Mouse (Mus musculus) CH12.LX (cell line): Measurements from ENCODE around the gene Kcnj3. TPM values are rescaled to one million over a fixed set of nuclear protein-coding genes. Genes with fewer than 3 reads are reported as not detected.

Source experiments
- DNase-seq: peaks from one replicate; pipeline ENCODE4 v3.0.0-alpha.2; 2013; ENCODE audit errors: extremely low read depth
- H3K27ac ChIP-seq: 2 replicates; pipeline ENCODE4 v1.5.1; 2012; ENCODE audit warnings: low read depth, mild to moderate bottlenecking, control low read depth, moderate library complexity; ENCODE audit not compliant: insufficient read depth
- H3K27me3 ChIP-seq: replicated peaks from 2 replicates; pipeline ENCODE3; 2012; ENCODE audit warnings: inconsistent platforms
- H3K36me3 ChIP-seq, 2 experiments: replicated peaks in 1 of 2; 2 replicates each; pipeline versions ENCODE3 to v1.6.1; 2012; ENCODE audit warnings: inconsistent platforms in 1 of 2, low read length in 1 of 2, mild to moderate bottlenecking in 1 of 2, mixed read lengths in 1 of 2, moderate library complexity in 1 of 2; ENCODE audit not compliant: control insufficient read depth in 1 of 2, insufficient read depth in 1 of 2
- H3K4me1 ChIP-seq, 2 experiments: 2 replicates each; pipeline ENCODE4 v1.6.1; 2012; ENCODE audit warnings: inconsistent platforms in 1 of 2, moderate library complexity in 1 of 2; ENCODE audit not compliant: insufficient read depth in 2 of 2, control insufficient read depth in 1 of 2
- H3K4me2 ChIP-seq: 2 replicates; pipeline ENCODE4 v1.6.1; 2012; ENCODE audit warnings: low read depth, mild to moderate bottlenecking, control low read depth; ENCODE audit not compliant: poor library complexity, insufficient read depth, severe bottlenecking
- H3K4me3 ChIP-seq, 3 experiments: fragments of 150-350 bp in 1 of 3; sonication (generic) in 1 of 3; replicated peaks in 1 of 3; 2 replicates each; pipeline versions ENCODE3 to v1.5.1; 2011 to 2012; ENCODE audit warnings: low read depth in 2 of 3, low read length in 2 of 3, mild to moderate bottlenecking in 2 of 3, moderate library complexity in 2 of 3, control low read depth in 1 of 3, improper control_type of control experiment in 1 of 3, inconsistent platforms in 1 of 3, mixed read lengths in 1 of 3; ENCODE audit not compliant: poor library complexity in 1 of 3
- H3K79me2 ChIP-seq: replicated peaks from 2 replicates; pipeline ENCODE4 v1.6.1; 2012; ENCODE audit warnings: mild to moderate bottlenecking, moderate library complexity; ENCODE audit not compliant: control insufficient read depth, poor library complexity, insufficient read depth, severe bottlenecking; ENCODE audit errors: extremely low read depth
- H3K9ac ChIP-seq: 2 replicates; pipeline ENCODE4 v1.6.1; 2012; ENCODE audit warnings: low read depth, mild to moderate bottlenecking, control low read depth, moderate library complexity; ENCODE audit not compliant: insufficient read depth
- H3K9me3 ChIP-seq: replicated peaks from 2 replicates; pipeline ENCODE3; 2012; ENCODE audit warnings: low read length, inconsistent platforms, mixed read lengths
- BHLHE40 ChIP-seq: IDR thresholded peaks from 2 replicates; pipeline ENCODE4 v1.6.1; 2011; ENCODE audit warnings: mild to moderate bottlenecking, low read depth, low read length, improper control_type of control experiment
- CHD2 ChIP-seq: IDR thresholded peaks from 2 replicates; pipeline ENCODE4 v1.6.1; 2011; ENCODE audit warnings: low read length, improper control_type of control experiment
- CTCF ChIP-seq, 2 experiments: IDR thresholded peaks in 1 of 2; conservative IDR thresholded peaks in 1 of 2; 2 replicates each; pipeline ENCODE4 v1.5.1; 2011 to 2012; ENCODE audit warnings: low read depth in 2 of 2, low read length in 2 of 2, improper control_type of control experiment in 1 of 2, inconsistent platforms in 1 of 2, mild to moderate bottlenecking in 1 of 2, moderate library complexity in 1 of 2
- ELF1 ChIP-seq: IDR thresholded peaks from 2 replicates; pipeline ENCODE4 v1.6.1; 2014; ENCODE audit warnings: low read depth, mild to moderate bottlenecking, inconsistent platforms, low read length, improper control_type of control experiment
- EP300 ChIP-seq: IDR thresholded peaks from 2 replicates; pipeline ENCODE4 v1.6.1; 2011; ENCODE audit warnings: low read length, improper control_type of control experiment
- GABPA ChIP-seq: IDR thresholded peaks from 2 replicates; pipeline ENCODE4 v1.6.1; 2012; ENCODE audit warnings: low read depth, low read length, improper control_type of control experiment, inconsistent platforms; ENCODE audit not compliant: insufficient replicate concordance
- HCFC1 ChIP-seq: IDR thresholded peaks from 2 replicates; pipeline ENCODE4 v1.6.1; 2012; ENCODE audit warnings: low read depth, mild to moderate bottlenecking, inconsistent platforms, low read length, improper control_type of control experiment
- IRF4 ChIP-seq: IDR thresholded peaks from 2 replicates; pipeline ENCODE4 v1.6.1; 2014; ENCODE audit warnings: low read depth, mild to moderate bottlenecking, inconsistent platforms, low read length, improper control_type of control experiment
- JUND ChIP-seq: conservative IDR thresholded peaks from 2 replicates; pipeline ENCODE4 v1.6.1; 2011; ENCODE audit warnings: low read depth, low read length, improper control_type of control experiment
- MAFK ChIP-seq: IDR thresholded peaks from 2 replicates; pipeline ENCODE4 v1.6.1; 2011; ENCODE audit warnings: low read length, improper control_type of control experiment; ENCODE audit not compliant: insufficient replicate concordance
- MAX ChIP-seq: IDR thresholded peaks from 2 replicates; pipeline ENCODE4 v1.6.1; 2011; ENCODE audit warnings: low read length, improper control_type of control experiment
- MXI1 ChIP-seq: IDR thresholded peaks from 2 replicates; pipeline ENCODE4 v1.6.1; 2011; ENCODE audit warnings: mild to moderate bottlenecking, low read depth, low read length, improper control_type of control experiment
- MYC ChIP-seq: IDR thresholded peaks from 2 replicates; pipeline ENCODE4 v1.6.1; 2011; ENCODE audit warnings: low read depth, mild to moderate bottlenecking, improper control_type of control experiment, low read length
- NELFE ChIP-seq: IDR thresholded peaks from 2 replicates; pipeline ENCODE4 v1.6.1; 2011; ENCODE audit warnings: low read depth, low read length, improper control_type of control experiment
- PAX5 ChIP-seq: IDR thresholded peaks from 2 replicates; pipeline ENCODE4 v1.6.1; 2012; ENCODE audit warnings: low read length, inconsistent platforms, mixed read lengths
- POLR2A ChIP-seq: IDR thresholded peaks from 2 replicates; pipeline ENCODE4 v1.6.1; 2011; ENCODE audit warnings: low read depth, mild to moderate bottlenecking, improper control_type of control experiment, low read length
- POLR2AphosphoS2 ChIP-seq: IDR thresholded peaks from 2 replicates; pipeline ENCODE4 v1.6.1; 2011; ENCODE audit warnings: low read depth, low read length, improper control_type of control experiment
- RCOR1 ChIP-seq: conservative IDR thresholded peaks from 2 replicates; pipeline ENCODE4 v1.6.1; 2012; ENCODE audit warnings: low read depth, mild to moderate bottlenecking, inconsistent platforms, low read length, improper control_type of control experiment
- SMC3 ChIP-seq: IDR thresholded peaks from 2 replicates; pipeline ENCODE4 v1.6.1; 2011; ENCODE audit warnings: low read depth, low read length, improper control_type of control experiment
- TBP ChIP-seq: conservative IDR thresholded peaks from 2 replicates; pipeline ENCODE4 v1.6.1; 2011; ENCODE audit warnings: low read depth, low read length, improper control_type of control experiment
- UBTF ChIP-seq: IDR thresholded peaks from 2 replicates; pipeline ENCODE4 v1.6.1; 2012; ENCODE audit warnings: low read depth, mild to moderate bottlenecking, inconsistent platforms, low read length, improper control_type of control experiment, moderate library complexity
- USF1 ChIP-seq: IDR thresholded peaks from 2 replicates; pipeline ENCODE4 v1.6.1; 2014; ENCODE audit warnings: low read depth, mild to moderate bottlenecking, inconsistent platforms, low read length, improper control_type of control experiment
- USF2 ChIP-seq: conservative IDR thresholded peaks from 2 replicates; pipeline ENCODE4 v1.6.1; 2011; ENCODE audit warnings: low read depth, low read length, improper control_type of control experiment
- ZKSCAN1 ChIP-seq: IDR thresholded peaks from 2 replicates; pipeline ENCODE4 v1.6.1; 2012; ENCODE audit warnings: low read depth, inconsistent platforms, low read length, improper control_type of control experiment, borderline replicate concordance
- ZMIZ1 ChIP-seq: IDR thresholded peaks from 2 replicates; pipeline ENCODE4 v1.6.1; 2012; ENCODE audit warnings: low read depth, mild to moderate bottlenecking, inconsistent platforms, low read length, improper control_type of control experiment
- dilution Hi-C: fragments of 300-500 bp; cut with MboI; formaldehyde crosslinking; loops from 2 replicates; pipeline ENCODE4 v1.14.3; 2020; ENCODE audit warnings: low sequenced_read_pairs; ENCODE audit not compliant: extremely low pct_unique_long_range_greater_than_20kb, extremely low pct_ligation_motif_present
- in situ Hi-C: fragments of 300-500 bp; cut with MboI; formaldehyde crosslinking; loops from 3 replicates; pipeline ENCODE4 v1.14.3; 2019; ENCODE audit warnings: low sequenced_read_pairs, low pct_ligation_motif_present, low pct_unique_long_range_greater_than_20kb, mixed read lengths
- polyA plus RNA-seq: library from polyadenylated mRNA; unstranded; fragments of >175 nt; gene quantifications from 2 replicates; pipeline ENCODE4 v1.2.1, GENCODE M21; 2012; ENCODE audit warnings: low read depth; ENCODE audit not compliant: insufficient read length
- total RNA-seq, 2 experiments: library from RNA; depleted of rRNA; stranded (reverse); fragments of 300-350 nt in 1 of 2; fragments of >200 nt in 1 of 2; gene quantifications; 2 replicates each; pipeline ENCODE4 v1.2.3; 2012 to 2014

Gene Kcnj3
- total and polyA plus RNA-seq, 3 experiments, result not detected

- no peak overlapping the region for H3K4me3 ChIP-seq
- no peak overlapping the region for H3K27ac ChIP-seq
- dilution Hi-C loops (no loop called here), in situ Hi-C loops (no loop called here)
- H3K9ac ChIP-seq, result no peak overlapping the region
- no peak for TF ChIP-seq CTCF (conservative IDR thresholded peaks at IDR 0.05 in 1 of 2, IDR thresholded peaks at IDR 0.05 in 1 of 2; ENCODE audit: low read depth in 2 of 2, low read length in 2 of 2)
- TF ChIP-seq CHD2, result no peak
- TF ChIP-seq SMC3, result no peak
- TF ChIP-seq GABPA, result no peak
- TF ChIP-seq RCOR1, result no peak
- no peak for TF ChIP-seq ELF1
- TF ChIP-seq ZMIZ1, result no peak
- H3K36me3 ChIP-seq, result no peaks in the 10 kb centered on the region
- H3K27me3 ChIP-seq, result no peaks in the 10 kb centered on the region
- peaks cover 2% of the 10 kb centered on the region for H3K9me3 ChIP-seq
- DNase-seq, result no peak
- H3K79me2 ChIP-seq, result no peaks in the 10 kb centered on the region
- H3K4me2 ChIP-seq, result no peak overlapping the region
- no peaks in the 10 kb centered on the region for H3K4me1 ChIP-seq
Observed at GRCm38 (mm10) chr2:55447298-55447697, 11.5 kb downstream of the Kcnj3 start.

DNA sequence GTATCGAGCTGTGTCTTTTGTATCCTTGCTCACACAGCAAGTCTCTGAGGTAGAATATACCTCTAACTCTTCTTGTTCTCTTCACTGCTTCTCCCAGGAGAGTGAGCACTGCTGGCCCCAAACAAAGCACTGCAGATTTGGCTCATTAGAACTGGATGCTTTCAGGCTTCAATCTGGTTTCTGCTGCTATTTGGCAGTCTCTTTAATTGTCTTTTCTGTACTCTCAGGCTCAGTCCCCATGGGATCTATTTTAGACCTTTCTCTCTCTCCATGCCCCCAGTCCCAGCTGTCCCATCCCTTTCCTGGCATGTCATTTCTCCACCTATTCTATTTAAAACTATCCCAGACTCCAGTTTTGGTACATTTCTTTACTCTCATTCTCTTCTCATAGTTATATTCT lies 15.0 kb downstream of the Kcnj3 start:
- Histone ChIP-seq H3K27me3 (no peaks in the 10 kb centered on the region), H3K9ac (no peak overlapping the region), H3K4me2 (no peak overlapping the region), H3K79me2 (no peaks in the 10 kb centered on the region)
- dilution Hi-C loops, result no loop called here
- TF ChIP-seq EP300, result no peak
- no peak for TF ChIP-seq BHLHE40
- no peak for TF ChIP-seq MYC
- no peak for TF ChIP-seq POLR2AphosphoS2
- TF ChIP-seq PAX5, result no peak
- no peak for TF ChIP-seq RCOR1
- no peak for TF ChIP-seq MXI1
- TF ChIP-seq USF1, result no peak
- TF ChIP-seq ZKSCAN1, result no peak
- TF ChIP-seq JUND, result no peak
- no peak for TF ChIP-seq SMC3
- no peak for TF ChIP-seq MAFK
- TF ChIP-seq UBTF, result no peak
- TF ChIP-seq NELFE, result no peak
- TF ChIP-seq POLR2A, result no peak
- no peak for TF ChIP-seq HCFC1
- TF ChIP-seq USF2, result no peak
- TF ChIP-seq MAX, result no peak
- TF ChIP-seq IRF4, result no peak
- TF ChIP-seq TBP, result no peak
- TF ChIP-seq, all 38 proteins: peak for 0
- no peaks in the 10 kb centered on the region for H3K36me3 ChIP-seq
- no peak overlapping the region for H3K27ac ChIP-seq
- H3K4me1 ChIP-seq, result no peaks in the 10 kb centered on the region
- no peak overlapping the region for H3K4me3 ChIP-seq
- in situ Hi-C loops, result no loop called here
- no peak for DNase-seq
- peaks cover 2% of the 10 kb centered on the region for H3K9me3 ChIP-seq
